Mouse (Mus musculus): ENCODE results near the gene Orai1.
"Not testable (repeated sequence)": the region's sequence is repeated elsewhere in the genome, so short reads cannot be mapped to it uniquely, and the experiment has no call there.

Orai1 gene

DNA sequence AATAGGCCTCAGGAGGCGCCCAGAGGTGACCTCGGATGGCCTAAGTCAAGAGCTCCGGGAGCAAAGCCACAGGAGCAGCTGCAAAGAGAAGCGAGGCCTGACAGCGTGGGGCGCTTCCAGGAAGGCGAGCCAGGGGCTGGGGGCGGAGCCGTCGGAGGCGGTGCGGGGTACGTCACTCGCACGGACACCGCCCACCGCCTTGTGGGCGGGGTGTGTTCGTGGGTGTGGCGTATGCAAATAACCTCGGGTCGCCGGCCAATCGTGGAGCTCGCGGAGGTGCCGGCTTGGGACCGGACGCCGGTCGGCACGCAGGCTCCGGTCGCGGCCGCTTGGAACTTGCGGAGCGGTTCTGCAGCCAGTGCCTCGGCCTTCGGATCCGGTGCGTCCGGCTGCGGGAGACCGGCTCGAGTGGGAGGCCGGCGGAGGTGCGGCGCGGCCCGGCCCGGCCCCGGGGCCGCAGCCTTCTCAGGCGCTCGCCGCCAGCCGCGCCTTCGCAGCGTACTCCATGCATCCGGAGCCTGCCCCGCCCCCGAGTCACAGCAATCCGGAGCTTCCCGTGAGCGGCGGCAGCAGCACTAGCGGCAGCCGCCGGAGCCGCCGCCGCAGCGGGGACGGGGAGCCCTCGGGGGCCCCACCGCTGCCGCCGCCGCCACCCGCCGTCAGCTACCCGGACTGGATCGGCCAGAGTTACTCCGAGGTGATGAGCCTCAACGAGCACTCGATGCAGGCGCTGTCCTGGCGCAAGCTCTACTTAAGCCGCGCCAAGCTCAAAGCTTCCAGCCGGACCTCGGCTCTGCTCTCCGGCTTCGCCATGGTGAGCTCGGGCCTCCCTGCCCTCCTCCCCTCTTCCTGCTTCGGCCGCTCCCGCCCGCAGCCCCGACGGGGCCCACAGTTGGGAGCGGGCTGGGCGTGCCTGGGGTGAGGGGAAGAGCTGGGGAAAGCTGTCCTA, at the start of gene Orai1:
Gene Orai1, plus strand, starts transcription at position 322 of the 949 bp plus-strand sequence.
- in situ Hi-C loops (cut with MboI, MseI) = no loop called here

DNA sequence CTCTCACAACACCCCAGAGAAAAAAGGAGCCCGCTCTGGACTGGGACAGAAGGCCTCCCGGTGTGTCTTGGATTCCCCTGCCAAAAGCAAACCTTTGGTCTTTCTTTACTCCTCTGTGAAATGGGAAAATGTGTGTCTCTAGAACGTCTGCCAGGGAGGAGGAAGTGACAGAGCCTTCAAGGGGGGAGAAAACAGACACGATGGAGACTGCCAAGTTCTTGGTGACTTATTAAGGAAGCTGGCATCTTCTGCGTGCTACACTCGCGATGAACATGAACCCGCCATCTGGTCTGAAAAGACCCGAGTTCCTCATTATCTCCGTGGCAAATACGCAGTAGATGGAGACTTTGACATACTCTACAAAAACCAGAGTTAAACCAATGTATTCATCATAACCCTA, 49.4 kb upstream of the Orai1 start:
- in situ Hi-C loops (cut with MboI, MseI) = no loop called here

DNA sequence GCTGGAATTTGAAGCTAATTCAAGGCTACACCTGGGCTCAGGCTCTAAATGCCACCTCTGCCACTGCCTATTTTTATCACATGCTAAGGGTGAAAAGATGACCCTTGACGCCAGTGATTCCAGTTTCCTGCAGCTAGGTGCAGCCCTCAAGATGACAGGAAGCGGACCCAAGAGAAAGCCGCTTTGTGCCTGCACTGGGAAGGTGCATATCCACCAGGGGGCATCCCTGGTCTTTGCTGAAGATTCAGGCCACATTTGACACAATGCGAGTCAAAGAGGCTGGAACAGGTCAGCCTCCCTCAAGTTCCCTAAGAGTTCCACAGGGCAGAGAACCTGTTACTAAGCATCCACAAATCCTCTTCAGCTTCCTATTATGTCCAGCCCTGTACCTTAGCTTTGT, 46.6 kb upstream of the Orai1 start:
- in situ Hi-C loops (cut with MboI, MseI) = no loop called here

DNA sequence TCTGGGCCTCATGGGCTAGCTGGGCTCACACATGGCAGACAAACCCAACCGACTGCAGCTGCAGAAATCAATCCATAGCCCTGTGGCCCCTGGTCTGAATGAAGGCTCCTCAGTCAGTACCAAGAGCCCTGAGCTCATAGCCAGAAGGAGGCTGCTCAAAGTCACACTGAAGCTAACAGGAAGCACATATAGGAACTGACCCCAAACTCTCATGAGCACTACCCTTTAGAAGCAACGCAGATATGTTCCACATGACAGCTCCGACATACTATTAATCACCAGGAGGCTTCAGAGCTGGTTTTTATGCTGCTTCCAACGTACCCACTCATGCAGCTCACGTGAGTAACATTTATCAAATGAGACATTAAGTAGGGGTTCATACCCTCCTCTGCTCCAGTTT, 44.8 kb upstream of the Orai1 start:
- in situ Hi-C loops (cut with MboI, MseI) = no loop called here

DNA sequence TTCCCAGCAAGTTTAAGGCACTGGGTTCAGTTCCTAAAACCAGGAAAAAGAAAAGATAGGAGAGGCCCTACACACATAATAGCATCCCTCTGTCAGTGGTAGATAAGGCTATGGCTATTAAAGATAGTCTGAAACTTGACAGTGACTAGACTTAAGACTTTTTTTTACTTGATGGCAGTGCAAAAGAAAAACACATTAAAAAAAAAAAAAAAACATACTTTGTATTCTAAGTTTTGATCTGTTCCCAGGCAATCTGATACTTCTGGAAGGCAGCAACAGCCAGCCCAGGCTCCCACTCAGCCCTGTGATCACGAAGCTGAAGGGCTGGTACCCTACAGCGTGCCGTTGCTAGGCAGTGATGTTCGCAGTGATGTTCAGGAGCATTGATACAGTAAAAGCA, 43.4 kb upstream of the Orai1 start:
- in situ Hi-C loops (cut with MboI, MseI) = no loop called here

DNA sequence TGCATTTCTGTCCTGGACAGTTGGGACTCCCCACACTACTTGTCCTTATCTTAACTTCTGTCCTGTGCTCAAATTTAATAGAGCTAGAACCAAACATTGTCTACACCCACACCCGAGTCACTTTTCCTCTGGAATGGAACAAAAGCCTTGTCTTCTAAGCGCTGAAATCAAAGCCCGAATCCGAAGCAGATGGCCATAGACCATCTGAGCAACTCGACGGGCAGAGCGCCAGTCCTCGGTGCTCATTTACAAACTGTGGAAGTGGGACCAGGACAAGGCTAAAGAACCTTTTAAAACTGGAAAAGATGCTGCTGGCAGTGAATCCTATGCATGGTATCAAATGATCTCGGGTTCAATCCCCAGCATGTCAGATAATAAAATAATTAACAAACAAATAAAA, 42.8 kb upstream of the Orai1 start:
- in situ Hi-C loops (cut with MboI, MseI) = no loop called here

DNA sequence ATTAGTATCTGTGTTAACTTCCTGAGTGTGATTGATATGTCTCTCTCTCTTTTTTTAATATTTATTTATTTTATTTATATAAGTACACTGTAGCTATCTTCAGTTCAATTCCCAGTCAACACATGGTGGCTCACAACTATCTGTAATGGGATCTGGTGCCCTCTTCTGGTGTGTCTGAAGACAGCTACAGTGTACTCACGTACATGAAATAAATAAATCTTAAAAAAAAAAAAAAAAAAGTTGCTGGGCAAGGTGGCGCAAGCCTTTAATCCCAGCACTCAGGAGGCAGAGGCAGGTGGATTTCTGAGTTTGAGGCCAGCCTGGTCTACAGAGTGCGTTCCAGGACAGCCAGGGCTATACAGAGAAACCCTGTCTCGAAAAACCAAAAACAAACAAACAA, 40.2 kb upstream of the Orai1 start:
- in situ Hi-C loops (cut with MboI, MseI) = not testable (repeated sequence)

DNA sequence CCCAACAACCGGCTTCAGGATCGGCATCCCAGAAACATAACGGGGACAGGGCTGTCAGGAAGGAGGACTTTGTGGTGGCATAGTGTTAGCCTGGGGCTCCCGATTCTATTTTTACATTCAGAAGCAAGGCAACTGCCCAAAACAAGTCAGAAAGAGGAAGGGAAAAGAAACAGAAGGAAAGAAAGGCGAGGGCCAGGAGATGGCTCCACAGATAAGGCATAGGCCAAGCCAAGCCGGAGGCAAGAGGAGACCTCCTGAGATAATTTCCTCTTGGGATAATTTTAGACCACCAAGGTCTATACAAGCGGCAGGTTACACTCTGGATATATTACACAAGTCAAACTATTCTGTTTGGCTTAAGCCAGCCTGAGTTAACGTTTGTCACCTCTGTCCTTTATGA, 35.9 kb upstream of the Orai1 start:
- in situ Hi-C loops (cut with MboI, MseI) = no loop called here

DNA sequence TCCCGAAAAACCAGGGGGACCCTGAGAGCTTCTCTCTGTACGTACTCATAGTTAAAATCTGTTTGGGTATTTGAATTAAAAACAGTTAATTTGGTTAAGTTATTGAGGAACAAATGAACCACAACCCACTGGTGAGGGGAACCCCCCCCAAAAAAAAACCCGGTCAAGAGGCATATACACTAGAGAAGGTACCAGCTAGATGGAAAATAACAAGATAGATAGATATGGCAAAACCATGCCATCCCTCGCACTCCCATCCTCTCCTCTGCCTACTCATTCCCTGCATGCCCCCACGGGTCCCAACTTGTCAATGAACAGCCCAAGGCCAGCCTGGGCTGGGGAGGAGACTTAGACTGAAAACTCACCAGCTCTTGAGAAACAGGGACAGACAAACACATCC, 30.4 kb upstream of the Orai1 start:
- in situ Hi-C loops (cut with MboI, MseI) = no loop called here

DNA sequence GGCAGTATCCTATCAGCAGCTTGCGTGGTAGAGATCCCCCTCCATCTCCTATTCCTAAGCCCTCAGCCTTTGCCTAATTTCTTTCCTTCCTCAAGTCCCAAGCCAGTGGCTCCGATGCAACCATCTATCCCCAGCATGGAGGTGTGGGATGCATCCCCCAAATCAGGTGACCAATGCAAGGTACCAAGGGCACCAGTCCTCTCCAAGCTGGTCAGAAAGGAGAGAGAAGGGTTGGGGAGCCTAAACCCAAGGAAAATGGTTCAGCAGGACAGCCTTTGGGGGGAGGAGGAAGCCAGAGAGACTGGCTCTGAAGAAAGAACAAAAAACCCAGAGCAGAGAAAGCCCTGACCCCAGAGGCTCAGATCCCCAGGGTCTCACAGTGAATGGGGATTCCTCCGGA, 29.6 kb upstream of the Orai1 start:
- in situ Hi-C loops (cut with MboI, MseI) = no loop called here

DNA sequence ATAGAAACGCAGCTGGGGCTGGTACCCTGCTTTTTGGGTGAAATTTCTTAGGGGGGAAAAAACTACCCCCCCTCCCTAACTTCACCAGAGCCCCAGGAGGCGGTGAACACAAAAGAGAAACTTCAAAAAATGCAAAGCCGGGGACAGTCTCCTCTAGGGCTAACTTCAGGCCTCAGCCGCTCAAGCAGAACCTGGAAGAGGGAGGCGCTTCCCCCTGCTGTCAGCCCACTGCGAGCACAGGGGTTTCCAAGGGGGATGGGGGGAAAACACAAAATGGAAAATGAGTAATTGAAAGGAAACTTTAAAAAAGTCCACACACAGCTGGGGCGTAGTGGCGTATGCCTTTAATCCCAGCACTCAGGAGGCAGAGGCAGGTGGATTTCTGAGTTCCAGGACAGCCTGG, 28.8 kb upstream of the Orai1 start:
- in situ Hi-C loops (cut with MboI, MseI) = no loop called here

DNA sequence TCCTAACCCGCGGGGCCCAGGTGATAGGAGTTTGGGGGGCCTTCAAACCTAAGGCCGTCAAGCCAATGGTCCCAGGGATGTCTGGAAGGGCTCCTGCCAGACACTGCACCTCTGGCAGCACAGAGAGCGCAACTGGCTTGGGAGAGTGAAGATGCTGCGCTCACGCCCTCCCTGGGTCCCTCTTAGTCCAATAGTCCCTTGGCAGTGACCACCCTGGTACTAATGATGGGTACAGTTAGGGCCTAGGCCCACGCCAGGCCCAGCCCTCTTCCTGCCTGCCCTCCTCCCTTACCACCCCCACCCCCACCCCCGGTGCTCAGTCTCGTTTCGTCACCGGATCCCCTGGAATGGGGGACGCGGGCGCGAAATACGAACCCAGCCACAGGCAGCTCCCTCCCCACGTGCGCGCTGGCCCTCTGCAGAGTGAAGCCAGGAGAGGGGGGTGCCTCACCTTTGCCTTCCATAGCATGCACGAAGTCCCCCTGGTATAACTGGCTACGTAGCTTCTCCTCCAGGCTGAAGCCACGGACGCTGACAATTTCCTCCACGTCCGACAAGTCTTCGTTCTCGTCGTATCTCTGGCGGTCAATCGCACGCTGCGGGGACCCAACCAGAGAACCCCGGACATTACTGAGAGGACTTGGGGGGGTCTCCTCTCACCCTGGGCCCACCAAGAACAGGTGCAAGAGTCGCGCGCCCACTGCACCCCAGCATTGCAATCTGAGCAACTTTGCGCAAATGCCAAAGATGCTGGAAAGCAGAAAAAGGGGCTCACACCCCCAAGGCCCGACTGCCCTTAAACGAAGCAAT, 27.5 kb upstream of the Orai1 start:
- in situ Hi-C loops (cut with MboI, MseI) = no loop called here

DNA sequence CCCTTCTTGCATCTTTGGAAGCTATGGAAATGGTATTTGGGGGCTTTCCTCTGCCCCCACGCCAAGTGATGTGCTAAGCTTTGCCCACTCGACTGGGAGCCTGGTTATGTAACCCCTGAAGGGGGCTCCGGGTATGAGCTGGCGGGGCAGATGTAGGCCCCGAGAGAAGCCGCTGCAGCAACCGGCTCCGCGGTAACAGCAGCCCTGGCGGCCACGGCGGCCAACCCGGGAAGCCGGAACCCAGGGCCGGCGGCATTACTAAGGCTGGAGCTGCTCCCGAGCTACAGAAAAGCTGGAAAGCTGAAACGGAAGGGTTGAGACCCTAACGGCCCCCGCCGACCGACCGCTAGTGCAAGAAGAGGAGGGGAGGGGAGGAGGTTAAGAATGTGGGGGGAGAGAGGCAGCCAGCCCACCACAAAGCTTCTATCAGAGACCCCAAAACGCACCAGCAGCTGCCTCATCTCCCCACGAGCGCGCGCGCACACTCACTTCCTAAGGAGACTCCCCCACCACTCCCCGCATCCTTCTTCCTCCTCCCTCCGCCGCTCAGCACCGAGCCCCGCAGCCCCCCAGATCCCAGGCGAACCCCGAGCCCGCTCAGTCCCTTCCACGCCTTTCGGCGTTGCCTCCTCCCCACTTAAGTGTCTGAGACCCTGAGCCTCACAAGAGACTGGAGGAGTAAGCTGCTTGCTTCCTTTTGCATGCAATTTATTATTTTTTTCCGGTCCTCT, 26.7 kb upstream of the Orai1 start:
- in situ Hi-C loops (cut with MboI, MseI) = no loop called here

DNA sequence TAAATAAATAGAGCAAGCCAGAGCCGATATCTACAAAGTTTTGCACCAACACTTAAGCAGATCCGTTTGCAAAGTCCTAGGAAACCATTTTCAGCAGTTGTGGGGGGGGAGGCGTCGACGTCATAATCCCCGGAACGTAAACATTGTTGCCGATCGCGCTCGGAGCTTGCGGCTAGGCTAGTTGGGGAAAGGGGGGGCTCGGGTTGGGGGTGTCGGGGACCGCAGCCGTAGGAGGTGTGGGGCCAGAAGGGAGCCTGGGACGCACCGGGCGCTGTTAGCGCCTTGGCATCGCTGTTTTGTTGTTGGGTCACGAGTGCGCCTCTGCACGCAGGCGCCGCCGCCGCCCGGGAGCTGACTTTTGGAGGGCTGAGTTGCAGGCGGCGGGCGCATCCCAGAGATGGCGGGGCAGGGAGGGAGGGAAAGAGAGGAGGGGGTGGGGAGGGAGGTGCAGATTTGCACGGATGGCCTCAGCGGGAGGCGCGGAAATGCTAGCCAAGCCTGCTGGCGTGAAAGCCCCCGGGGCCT, 25.8 kb upstream of the Orai1 start:
- in situ Hi-C loops (cut with MboI, MseI) = no loop called here

DNA sequence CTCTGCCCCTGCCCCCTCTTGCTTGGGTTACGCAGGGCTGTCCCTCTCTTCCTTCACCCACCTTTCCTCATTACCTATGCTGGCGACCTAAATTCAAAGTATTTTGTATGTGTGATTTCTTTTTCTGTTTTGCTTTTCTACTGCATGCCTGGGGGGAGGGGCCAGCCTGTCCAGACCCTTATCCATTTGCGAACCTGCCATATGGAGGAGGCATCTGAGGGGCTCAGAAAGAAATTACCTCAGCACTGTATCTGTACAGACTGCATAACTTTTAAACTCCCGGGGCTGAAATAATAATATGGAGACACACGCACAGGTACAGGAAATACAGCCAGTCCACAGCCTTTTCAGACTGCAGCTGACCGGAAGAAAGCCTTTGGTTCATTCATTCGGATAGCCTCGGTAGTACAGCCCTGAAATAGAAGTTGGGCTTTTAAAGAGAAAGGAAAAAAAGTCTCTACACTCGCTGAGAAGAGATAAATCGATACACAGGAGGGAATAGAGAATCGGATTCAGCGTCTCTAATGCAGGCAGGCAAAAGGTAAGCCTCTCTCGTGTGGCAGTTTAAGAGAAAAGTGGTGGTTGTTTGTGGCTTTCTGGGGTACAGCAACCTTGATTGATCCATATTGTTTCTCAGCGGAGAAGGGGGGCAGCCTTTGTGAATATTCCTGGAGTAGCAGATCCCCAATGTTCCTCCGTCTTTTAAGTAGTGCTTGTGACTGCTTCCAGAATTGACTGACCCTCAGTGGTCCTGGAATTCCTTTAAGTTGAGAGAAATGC, 25.1 kb upstream of the Orai1 start, which contains the start of gene Kdm2b:
Gene Kdm2b, minus strand, starts transcription at position 273 of the 780 bp plus-strand sequence.
- in situ Hi-C loops (cut with MboI, MseI) = no loop called here

DNA sequence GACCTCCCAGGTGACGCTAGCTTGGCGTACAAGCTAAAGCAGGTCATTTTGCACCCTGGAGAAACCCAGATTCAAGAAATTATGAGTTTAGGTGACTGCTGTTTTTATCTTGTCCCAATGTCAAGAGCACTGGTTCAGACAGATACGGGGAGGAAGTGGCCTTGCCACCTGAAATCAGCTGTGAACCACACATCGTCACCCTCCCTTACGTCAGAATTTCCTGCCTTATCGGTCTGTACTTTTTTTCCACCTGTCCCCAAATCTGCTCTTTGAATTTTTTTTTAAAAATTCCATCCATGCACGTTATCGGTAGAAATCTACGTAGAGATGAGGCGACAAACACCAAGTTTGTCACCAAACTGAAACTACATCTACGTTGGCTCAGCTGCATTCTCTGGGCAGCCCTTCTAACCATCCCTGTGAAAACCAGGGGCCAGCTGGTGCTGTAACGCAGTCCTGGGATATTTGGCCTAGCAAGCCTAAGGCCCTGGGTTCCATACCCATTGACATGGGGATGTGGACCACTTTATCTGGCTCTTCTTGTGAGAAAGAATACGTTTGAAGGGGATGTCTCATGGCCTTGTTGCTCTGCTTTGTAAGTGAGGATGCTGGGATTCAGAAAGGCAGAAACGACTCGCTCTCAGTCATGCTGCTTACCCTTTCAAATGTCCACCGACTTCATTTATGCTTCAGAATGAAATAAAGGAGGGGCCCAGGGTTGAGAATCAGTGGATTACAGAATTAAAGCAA, 24.3 kb upstream of the Orai1 start:
- in situ Hi-C loops (cut with MboI, MseI) = no loop called here

DNA sequence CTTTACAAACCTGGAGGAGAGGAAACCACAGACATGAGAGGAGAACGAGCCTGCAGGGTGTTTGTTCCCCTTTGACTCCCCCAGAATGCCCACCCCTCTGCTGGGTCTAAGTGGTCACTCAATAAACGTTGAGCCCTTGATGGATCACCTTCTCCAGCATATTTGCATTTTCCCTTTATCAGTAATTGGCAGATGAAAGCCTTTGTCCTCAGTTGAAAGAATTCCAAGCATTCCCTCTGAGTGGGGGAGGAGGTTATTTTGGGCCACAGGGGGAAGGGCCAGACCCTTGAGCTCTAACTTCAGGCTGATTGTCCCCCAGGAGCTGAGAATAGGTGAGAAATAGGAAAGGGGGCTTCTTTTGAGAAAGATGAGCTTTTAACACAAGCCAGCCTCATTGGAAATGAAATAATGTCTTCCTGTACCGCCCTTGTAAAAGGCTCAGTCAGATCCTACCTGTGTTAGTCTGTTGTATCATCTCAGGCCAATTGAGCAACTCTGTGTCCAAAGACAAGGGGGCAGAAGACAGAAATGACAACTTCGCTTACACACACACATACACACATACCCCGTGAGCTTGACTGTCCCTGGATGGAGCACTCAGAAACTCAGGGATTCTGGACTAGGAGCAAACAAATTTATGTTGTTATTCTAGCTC, 23.4 kb upstream of the Orai1 start:
- in situ Hi-C loops (cut with MboI, MseI) = no loop called here

DNA sequence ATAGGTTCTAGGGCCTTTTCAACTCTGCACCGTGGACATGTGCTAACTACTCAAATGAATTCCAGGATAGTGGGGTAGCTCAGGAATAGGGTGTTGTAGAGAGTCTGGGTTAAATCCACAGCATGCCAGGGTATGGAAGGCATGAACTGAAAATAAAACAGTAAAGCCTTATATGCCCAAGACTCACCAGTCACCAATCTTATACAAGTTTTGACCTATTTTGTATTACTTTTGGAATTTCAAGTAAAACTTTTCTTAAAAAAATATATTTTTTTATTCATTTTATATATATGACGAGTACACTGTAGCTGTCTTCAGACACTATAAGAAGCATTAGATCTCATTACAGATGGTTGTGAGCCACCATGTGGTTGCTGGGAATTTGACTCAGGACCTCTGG, 21.1 kb upstream of the Orai1 start:
- in situ Hi-C loops (cut with MboI, MseI) = no loop called here

DNA sequence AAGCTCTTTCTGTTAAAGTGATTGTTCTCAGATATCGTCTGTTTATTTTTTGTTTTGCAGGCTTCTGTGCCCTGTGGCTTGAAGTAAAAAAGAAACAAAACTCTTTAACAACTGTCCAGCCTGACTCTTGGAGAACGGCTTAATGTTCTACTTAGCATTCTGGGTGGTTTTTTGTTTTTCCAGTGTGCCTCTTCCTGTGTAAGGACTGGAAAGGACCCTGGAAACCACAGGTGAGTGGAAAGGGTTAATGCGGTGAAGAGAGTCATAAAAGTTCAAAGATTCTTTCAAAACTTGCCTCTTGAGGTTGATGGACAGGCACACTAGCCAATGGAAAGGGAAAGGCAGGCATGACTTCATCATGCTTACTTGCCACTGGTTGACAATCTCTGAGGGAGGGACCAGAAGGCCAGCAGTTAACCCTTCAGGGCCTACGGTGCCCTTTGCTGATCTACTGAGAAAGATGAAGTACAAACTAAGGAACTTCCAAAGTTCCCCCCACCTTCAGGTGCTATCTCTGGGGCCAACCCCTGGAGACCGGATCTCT, 20.5 kb upstream of the Orai1 start:
- in situ Hi-C loops (cut with MboI, MseI) = no loop called here
